Comparison of ENCODE assay signal across 25 mouse cellular contexts in genomic region chr4:33419644-33420043, GRCm38 (mm10).
DNase-seq lines count a peak whose midpoint lies in the region; ATAC-seq and TF ChIP-seq lines count a peak whose summit lies in the region.
"Had no signal": no experiment of that assay in that cellular context is flagged by ENCODE, and none has a peak within 500 bp of the region (broad histone marks: within the 10 kb centered on the region; RNA-seq: fewer than 3 reads in every experiment).

No protein-coding gene starts in this region.

- no peak overlapping the region for H3K4me2 ChIP-seq in intestine, embryonic 15.5 days (replicated peaks)
- H3K4me2 ChIP-seq: embryonic facial prominence, embryonic 12.5 days; forebrain, embryonic 13.5 days; forebrain, embryonic 15.5 days had no signal

- no peak overlapping the region for H3K9ac ChIP-seq in intestine, embryonic 15.5 days
- H3K9ac ChIP-seq: embryonic facial prominence, embryonic 12.5 days; forebrain, embryonic 13.5 days; forebrain, embryonic 15.5 days; forebrain, postnatal 0 days had no signal

- 100% methylated on average over 1 of the region's 1 CpGs for WGBS in intestine, embryonic 15.5 days

- no peak overlapping the region for H3K4me3 ChIP-seq in G1E (ENCODE audit: low read depth, low read length)
- H3K4me3 ChIP-seq in intestine, embryonic 15.5 days (replicated peaks), result no peak overlapping the region
- H3K4me3 ChIP-seq: embryonic facial prominence, embryonic 12.5 days; forebrain, embryonic 13.5 days; forebrain, embryonic 15.5 days had no signal

- H3K36me3 ChIP-seq in G1E (replicated peaks), result peaks cover 20% of the 10 kb centered on the region
- H3K36me3 ChIP-seq in intestine, embryonic 15.5 days, result no peaks in the 10 kb centered on the region
- H3K36me3 ChIP-seq: forebrain, embryonic 15.5 days had no signal

- H3K9me3 ChIP-seq in G1E (replicated peaks), result no peaks in the 10 kb centered on the region
- no peaks in the 10 kb centered on the region for H3K9me3 ChIP-seq in intestine, embryonic 15.5 days
- H3K9me3 ChIP-seq: embryonic facial prominence, embryonic 12.5 days; forebrain, embryonic 13.5 days; forebrain, embryonic 15.5 days had no signal

- H3K27me3 ChIP-seq in G1E (ENCODE audit: insufficient read depth, low read length), result no peaks in the 10 kb centered on the region
- H3K27me3 ChIP-seq in intestine, embryonic 15.5 days (replicated peaks), result no peaks in the 10 kb centered on the region
- H3K27me3 ChIP-seq: CH12.LX; embryonic facial prominence, embryonic 12.5 days; forebrain, embryonic 13.5 days; forebrain, embryonic 15.5 days; Patski had no signal

- DNase-seq in G1E (ENCODE audit: low spot score), result no peak
- peak; percentile 18 for DNase-seq in MEL-GATA-1-ER (ENCODE audit: extremely low read depth, low read depth)
- DNase-seq in cerebellum, postnatal 25 days, result no peak
- no peak for DNase-seq in adrenal gland, postnatal 4 days (ENCODE audit: low spot score in 2 of 2)
- DNase-seq in layer of hippocampus, postnatal 10 days (ENCODE audit: low spot score in 2 of 2), result no peak
- DNase-seq: adrenal gland, adult 8-10 months; adrenal gland, postnatal 14 days; adrenal gland, postnatal 36 days; B cell, adult 2 months; cerebellum, adult 11 months; cerebellum, adult 18-20 months; cerebellum, adult 8-10 months; cerebellum, adult 9-11 months; cerebellum, postnatal 14 days; embryo, embryonic 11 days; forebrain, postnatal 0 days had no signal

- no peak for TF ChIP-seq CTCF in G1E (IDR thresholded peaks at IDR 0.05; ENCODE audit: low read depth, low read length)

- ATAC-seq in G1E (ENCODE audit: extremely low read depth, insufficient number of reproducible peaks, low FRiP score, poor library complexity, severe bottlenecking), result peak; percentile 28
- peak; percentile 68; the same call in 1 of the 2 replicates for ATAC-seq in granulocyte monocyte progenitor cell, adult 5-6 weeks (replicated peaks; ENCODE audit: poor library complexity, severe bottlenecking)
- ATAC-seq in intestine, embryonic 15.5 days, result no peak
- ATAC-seq: activated CD4-positive, CD25-positive, alpha-beta regulatory T cell, adult 4 months; CD4-positive, CD25-positive, alpha-beta regulatory T cell, adult 4 months; forebrain, embryonic 13.5 days; forebrain, embryonic 15.5 days; forebrain, postnatal 0 days; Patski had no signal

- no peak overlapping the region for H3K27ac ChIP-seq in intestine, embryonic 15.5 days
- H3K27ac ChIP-seq: embryonic facial prominence, embryonic 12.5 days; forebrain, embryonic 13.5 days; forebrain, embryonic 15.5 days had no signal

- H3K4me1 ChIP-seq in G1E (ENCODE audit: insufficient read depth, low read depth, low read length), result peaks cover 8% of the 10 kb centered on the region; the same call in 1 of the 2 replicates
- H3K4me1 ChIP-seq in intestine, embryonic 15.5 days (replicated peaks), result no peaks in the 10 kb centered on the region
- H3K4me1 ChIP-seq: embryonic facial prominence, embryonic 12.5 days had no signal
